Mouse (Mus musculus) R1 (cell line): Measurements from ENCODE around the gene Hmgcs2.

Experiments
- DNase-seq: peaks from one replicate; pipeline ENCODE4 v3.0.0-alpha.2; 2018; ENCODE audit warnings: low read depth, low spot score

The Hmgcs2 gene

DNA sequence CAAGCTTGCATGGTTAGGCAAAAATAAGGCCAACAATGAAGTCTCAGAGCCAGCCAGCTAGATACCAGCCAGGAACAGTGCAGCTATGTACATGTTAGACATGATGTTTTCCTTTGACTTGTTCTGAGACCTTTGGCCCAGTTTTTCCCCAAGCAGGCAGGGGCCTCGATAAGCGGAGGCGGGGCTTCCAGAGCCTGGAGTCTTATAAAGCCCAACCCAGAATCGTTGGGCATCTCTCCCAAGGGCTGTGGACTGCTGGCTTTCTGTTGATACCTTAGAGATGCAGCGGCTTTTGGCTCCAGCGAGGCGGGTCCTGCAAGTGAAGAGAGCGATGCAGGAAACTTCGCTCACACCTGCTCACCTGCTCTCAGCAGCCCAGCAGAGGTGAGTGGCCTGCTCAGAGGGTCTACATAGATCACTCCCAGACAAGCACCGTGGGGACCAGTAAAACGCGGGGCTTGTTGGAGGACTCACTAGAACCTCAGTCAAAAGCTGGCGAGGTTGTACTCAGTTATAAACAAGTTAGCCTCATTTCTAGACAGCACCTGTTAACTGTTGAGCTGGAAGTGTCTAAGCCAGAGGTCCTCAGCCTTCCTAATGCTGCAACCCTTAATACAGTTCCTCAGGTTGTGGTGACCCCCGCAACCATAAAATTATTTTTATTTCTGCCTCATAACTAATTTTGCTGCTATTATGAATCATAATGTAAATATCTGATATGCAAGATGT is at the start of gene Hmgcs2:
TSS of gene Hmgcs2 (plus strand) at position 232 of the 729 bp plus-strand sequence.
- peak; percentile 8 for DNase-seq

DNA sequence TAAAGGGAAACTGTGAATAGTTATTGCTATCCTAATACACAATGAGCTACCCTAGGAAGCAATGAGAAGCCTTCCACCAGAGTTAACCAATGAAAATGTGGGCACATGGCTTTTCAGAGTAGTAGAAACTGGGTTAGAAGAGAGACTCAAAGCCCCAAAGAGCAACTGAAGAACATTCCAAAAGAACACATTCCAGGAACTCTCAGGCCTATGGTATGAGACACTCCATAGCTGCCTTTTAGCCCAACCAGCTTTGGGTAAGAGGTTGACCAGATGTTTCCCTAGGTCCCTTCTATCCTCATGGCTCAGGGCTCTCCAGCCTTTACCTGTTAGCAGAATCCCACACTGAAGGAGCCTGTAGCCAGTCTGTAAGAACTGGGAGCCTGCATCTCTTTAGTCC is 46.7 kb upstream of the Hmgcs2 start:
- DNase-seq, result no peak

GRCm38 (mm10) chr3:98236266-98236665 is 44.0 kb upstream of the Hmgcs2 start:
- DNase-seq, result no peak

DNA sequence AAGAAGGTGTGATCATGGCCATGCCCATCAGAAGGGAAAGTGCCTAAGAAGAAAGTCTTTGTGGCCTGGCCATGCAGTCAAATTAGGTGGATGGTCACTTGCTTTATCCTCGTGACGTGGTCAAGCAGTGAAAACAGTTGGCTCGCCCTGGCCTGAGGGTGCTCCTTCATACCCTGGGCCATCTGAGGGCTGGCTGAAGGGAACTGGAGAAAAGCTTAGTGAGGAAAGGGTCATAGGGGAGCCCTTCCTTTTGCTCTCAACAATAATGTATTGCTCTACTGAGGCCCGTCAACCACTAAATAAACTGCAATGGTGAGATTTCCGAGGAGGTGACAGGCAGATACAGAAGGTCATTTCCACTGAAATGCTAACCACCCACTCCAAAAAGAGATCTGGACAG is 43.0 kb upstream of the Hmgcs2 start:
- DNase-seq, result no peak

DNA sequence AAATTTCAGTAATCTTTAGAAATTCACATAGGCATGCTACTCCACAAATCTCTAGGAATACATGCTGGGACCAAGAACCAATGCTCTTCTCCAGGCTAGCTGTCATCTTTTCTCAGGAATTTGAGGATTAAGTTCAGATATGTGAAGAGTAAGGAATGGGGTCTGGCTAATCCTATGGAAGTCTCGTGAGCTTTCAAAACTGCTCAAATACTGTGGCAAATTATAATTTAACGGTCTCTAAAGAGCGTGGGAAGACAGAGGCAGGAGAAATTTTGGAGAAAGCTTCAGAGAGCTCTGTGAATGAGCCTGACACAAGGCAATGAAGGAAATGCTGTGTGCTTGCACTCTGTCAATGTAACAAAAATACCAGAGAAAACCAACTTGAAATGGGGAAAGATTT is 42.1 kb upstream of the Hmgcs2 start:
- DNase-seq, result no peak

DNA sequence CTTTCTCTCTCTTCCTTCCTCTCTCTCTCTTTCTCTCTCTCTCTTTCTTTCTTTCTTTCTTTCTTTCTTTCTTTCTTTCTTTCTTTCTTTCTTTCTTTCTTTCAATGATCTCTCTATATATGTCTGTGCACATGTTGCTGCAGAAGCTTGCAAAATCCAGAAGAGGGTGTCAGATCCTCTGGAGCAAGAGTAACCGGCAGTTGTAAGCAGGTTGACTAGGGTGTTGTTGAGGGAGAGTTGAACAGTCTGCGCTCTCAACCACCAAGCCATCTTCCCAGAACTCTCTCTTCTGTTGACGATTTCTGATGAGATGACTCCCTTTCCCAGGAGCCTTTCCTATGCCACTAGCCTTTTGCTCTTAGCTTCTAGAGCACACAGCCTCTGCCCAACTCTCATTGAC is 38.2 kb upstream of the Hmgcs2 start:
- no peak for DNase-seq

- DNase-seq, result no peak
Measured at GRCm38 (mm10) chr3:98242458-98243037, 37.7 kb upstream of the Hmgcs2 start.

- DNase-seq, result no peak
Measured at GRCm38 (mm10) chr3:98245892-98246291, 34.3 kb upstream of the Hmgcs2 start.

GRCm38 (mm10) chr3:98246985-98247751 is 33.1 kb upstream of the Hmgcs2 start:
- DNase-seq, result peak; percentile 33

DNA sequence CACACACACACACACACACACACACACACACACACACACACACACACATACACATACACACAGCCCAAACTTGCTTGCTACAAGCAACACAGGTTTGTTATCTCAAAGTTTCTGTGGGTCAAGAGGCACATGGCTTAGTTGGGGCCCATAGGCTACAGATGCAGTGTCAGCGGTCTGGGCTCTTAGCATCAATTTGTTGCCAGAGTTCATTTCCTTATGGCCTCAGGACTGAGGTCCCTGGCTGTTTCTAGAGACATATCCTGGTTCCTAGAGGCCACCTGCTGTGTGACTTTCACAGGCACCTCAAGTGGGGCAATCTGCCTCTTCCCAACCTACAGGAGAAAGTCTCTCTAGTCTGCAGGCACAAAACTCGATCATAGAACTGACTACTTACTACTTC is 30.9 kb upstream of the Hmgcs2 start:
- no peak for DNase-seq

DNA sequence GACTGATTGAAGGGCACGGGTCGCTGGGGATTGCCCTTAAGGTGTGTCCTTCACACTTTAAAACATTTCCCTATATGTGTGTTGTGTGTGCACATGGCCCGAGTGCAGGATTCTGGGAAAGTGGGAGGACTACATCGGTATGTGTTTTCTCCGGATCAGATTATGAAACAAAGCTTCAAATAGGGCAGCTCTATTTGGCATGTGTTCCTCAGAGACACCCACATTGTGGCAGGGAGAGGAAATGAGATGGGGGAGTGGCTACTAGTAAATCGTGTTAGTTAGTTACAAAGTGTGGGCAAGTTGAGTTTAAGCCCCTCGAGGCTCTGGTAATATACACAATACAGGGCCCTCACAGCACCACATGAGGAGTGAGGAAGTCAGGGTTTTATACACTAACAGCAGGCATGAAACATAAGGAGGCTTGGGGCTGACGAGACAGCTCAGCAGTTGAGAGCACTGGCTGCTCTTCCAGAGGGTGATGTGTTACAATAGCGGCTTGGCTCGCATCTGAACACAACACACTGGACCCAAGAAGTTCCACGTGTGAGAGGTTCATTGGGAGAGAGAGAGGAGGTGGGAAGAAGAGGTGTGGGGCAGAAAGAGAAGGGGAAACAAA is 30.3 kb upstream of the Hmgcs2 start:
- DNase-seq, result no peak

DNA sequence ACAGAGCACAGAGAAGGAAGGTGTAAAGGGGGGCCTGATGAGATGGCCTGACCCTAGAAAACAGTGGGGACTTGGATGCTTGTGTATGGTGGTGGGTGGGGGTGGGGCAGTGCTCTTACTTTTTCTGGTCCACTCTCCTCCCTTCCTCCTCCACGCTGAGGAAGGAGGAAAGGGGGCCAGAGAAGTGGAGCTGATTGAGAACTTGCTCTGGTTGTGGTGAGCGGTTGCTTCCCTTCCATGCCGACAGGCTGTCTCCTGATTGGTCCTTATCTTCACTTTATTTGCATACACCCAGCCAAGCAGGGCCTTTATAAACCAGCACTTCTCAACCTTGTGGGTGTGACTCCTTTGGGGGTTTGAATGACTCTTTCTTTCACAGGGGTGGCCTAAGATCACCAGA is 26.2 kb upstream of the Hmgcs2 start:
- DNase-seq, result no peak

DNA sequence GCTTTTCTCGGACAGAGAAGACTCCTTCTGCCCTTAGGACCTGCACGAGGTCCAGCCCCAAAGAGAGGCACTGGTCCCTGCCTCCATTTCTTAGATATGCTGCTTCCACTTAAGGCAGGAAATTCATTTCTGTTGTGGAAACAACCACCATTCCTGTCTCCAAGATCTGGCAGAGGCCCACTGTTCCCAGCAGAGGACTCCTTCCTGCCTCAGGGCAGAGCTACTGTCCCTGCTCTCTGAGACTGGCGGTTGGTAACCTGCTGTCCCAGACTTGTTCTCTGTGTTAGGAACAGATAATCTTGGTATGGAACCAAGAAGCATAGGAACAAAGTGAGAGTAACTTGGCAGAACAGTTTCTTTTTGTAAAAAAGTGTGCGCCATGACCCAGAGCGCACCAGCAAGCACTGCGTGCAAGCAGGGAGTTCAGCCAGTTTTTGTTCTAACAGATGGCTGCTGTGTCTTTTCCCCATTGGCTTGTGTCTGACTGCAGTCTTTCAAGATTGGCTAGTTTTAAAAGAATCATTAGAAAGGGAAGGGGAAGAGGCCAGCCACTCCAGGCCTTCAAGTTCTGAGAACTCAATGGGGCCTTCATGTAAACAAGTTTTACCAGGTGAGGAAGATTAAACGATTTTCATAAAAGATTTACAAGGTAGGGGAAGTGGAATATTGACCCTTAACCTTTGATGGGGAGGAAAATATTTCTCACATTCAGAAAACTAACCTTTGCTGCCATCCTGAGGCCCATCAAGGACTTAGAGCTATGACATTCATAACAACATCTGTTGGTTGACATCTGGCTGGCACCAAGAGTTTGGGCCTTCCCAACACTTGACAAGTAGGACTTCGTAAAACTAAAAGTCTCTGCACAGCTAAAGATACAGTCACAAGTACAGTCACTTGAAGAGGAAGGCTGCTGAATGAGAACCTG is 25.3 kb upstream of the Hmgcs2 start:
- peak; percentile 6 for DNase-seq

DNA sequence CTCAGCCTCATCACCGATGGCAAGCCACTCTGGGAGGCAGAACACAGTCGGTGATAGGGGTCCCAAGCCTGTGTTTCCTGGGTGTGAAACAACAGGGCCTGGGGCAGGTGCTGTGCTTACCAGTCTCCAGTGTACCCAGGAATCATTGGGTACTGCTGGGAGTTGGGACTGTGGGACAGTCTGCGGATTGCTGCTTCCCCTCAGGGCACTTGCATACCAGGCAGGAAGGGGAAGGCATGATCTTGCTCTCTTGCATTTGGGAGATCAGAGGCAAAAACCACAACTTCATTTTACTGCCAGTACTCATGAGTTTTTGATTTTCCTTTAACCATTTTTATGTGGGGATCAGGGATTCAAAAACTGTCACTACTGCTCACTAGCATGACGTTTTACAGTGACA is 21.5 kb upstream of the Hmgcs2 start:
- no peak for DNase-seq

- no peak for DNase-seq
Measured at GRCm38 (mm10) chr3:98259271-98259751, 20.9 kb upstream of the Hmgcs2 start.

- DNase-seq, result no peak
Measured at GRCm38 (mm10) chr3:98260534-98260933, 19.7 kb upstream of the Hmgcs2 start.

GRCm38 (mm10) chr3:98261415-98261814 is 18.8 kb upstream of the Hmgcs2 start:
- no peak for DNase-seq

- no peak for DNase-seq
Measured at GRCm38 (mm10) chr3:98262133-98262532, 18.1 kb upstream of the Hmgcs2 start.

- DNase-seq, result no peak
Measured at GRCm38 (mm10) chr3:98267249-98267651, 13.0 kb upstream of the Hmgcs2 start.

- DNase-seq, result no peak
Measured at GRCm38 (mm10) chr3:98273623-98274398, 6.4 kb upstream of the Hmgcs2 start.
